Mouse (Mus musculus) spleen, embryonic (tissue): Measurements from ENCODE around the gene Lce1l.
"Not testable (repeated sequence)": the region's sequence is repeated elsewhere in the genome, so short reads cannot be mapped to it uniquely, and the experiment has no call there.

Experiments used
- CTCF ChIA-PET: fragments of 350-600 bp; sonication (Branson Sonifier 250); formaldehyde crosslinking; loops from one replicate; lab custom pipeline; 2022; lab: Charles Lee

Lce1l gene

GRCm38 (mm10) chr3:92851186-92851585 is at the start of gene Lce1l:
Lce1l (minus strand) TSS chr3:92851286.
- CTCF ChIA-PET, result no interaction called here

- CTCF ChIA-PET, result no interaction called here
Measured at GRCm38 (mm10) chr3:92894489-92894888, 43.4 kb upstream of the Lce1l start.

DNA sequence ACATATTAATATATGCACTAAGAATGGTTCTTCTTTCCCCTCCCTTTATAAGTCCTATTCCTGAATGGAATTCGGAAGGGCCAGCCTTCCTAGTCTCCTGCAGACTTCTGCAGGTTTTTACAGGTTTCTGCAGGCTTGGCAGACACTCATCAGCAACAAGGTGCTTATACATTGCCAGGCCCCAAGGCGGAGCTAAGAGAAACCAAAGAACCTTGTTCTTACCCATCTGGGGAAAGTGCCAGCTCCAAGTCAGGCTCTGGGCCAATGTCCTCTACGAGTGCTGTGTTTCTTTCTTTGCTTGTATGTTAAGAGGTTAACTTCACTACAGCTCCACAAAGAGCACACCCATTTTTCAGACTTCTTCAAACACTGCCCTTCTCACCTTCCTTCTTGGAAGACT is 43.0 kb upstream of the Lce1l start:
- CTCF ChIA-PET, result no interaction called here

GRCm38 (mm10) chr3:92874180-92874579 is 23.1 kb upstream of the Lce1l start:
- CTCF ChIA-PET, result no interaction called here

DNA sequence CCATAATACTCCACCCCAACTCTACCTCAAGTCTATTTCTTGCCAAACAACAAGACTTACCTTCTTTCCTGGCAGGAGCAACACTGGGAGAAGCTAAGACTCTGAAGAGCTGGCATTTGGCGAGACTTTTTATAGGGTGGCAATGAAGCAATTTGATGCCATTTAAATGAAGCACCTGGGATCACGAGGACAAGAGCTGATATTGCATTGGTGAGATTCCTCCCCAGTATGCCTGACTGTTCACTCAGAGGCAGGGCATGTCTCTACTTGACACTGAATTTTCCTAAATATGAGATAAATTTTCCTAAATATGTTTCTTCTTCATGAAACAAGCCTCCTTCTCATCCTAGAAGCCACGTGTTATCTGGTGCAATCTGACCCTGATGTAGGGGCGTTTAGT is 19.0 kb upstream of the Lce1l start, which contains the start of gene 2310050C09Rik:
Gene 2310050C09Rik (minus strand): TSS at position 101 of the 400 bp plus-strand sequence.
- CTCF ChIA-PET, result no interaction called here

DNA sequence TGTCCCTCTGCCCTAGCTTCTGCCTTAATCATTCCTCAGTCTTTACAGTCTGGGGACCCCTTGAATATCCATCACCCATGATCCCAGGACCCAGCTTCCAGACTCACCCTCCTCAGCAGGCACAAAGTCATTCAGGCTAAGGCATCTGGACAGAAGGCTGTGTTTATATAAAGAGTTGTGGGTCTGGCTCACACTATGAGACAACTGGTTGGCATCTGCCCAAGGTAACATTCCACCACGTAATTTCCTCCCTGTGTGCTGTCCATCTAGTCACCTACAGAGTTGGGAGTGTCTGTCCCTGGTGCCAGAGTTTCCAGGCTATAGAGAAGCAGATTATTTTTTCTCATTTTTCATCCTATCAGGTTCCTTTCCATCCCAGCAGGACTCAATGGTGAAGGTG is 24.0 kb downstream of the Lce1l start, which contains the start of gene Kprp:
Gene Kprp (minus strand): TSS at position 140 of the 400 bp plus-strand sequence.
- CTCF ChIA-PET, result no interaction called here

- CTCF ChIA-PET, result no interaction called here
Measured at GRCm38 (mm10) chr3:92825808-92826207, 25.3 kb downstream of the Lce1l start.

GRCm38 (mm10) chr3:92816036-92816435 is 35.0 kb downstream of the Lce1l start:
- CTCF ChIA-PET, result not testable (repeated sequence)

GRCm38 (mm10) chr3:92815581-92815980 is 35.5 kb downstream of the Lce1l start:
- CTCF ChIA-PET, result no interaction called here

DNA sequence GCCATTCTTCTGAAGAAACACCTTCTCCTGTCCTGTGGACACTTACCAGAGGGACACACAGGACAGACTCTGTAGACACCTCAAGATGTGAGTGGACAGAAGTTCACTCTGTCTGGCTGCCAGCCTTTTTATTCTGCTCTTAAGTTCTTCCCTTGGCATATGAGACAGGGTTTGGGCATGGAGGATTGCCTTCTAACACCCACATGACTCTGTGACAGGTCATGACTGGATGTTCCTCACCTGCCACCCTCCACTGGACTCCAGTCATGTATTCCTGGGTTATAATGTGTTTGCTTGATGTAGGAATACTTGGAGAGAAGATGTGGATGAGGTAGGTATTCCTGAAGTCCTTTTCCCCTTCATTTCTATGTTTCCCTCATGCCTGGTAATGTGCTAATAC is 43.3 kb downstream of the Lce1l start, which contains the start of gene Lce1k:
Gene Lce1k (minus strand): TSS at position 101 of the 400 bp plus-strand sequence.
- CTCF ChIA-PET, result no interaction called here
